Mouse (Mus musculus): ENCODE results near the gene Efcab6.

GRCm38 (mm10) chr15:83879845-83880244 is 185.3 kb downstream of the Efcab6 start:
- TF ChIP-seq POLR2A (IDR thresholded peaks at IDR 0.05; ENCODE audit: borderline replicate concordance, control insufficient read depth, low read depth, low read length), result no peak
- TF ChIP-seq CTCF (IDR thresholded peaks at IDR 0.05; ENCODE audit: control insufficient read depth, insufficient read depth, low read length), result no peak
